Mouse (Mus musculus): ENCODE results near the gene Tenm4. TPM values are rescaled to one million over a fixed set of nuclear protein-coding genes. Genes with fewer than 3 reads are reported as not detected.

The Tenm4 gene
- total RNA-seq, 2 experiments from 2014 or later: 15.6 to 22.3 TPM

DNA sequence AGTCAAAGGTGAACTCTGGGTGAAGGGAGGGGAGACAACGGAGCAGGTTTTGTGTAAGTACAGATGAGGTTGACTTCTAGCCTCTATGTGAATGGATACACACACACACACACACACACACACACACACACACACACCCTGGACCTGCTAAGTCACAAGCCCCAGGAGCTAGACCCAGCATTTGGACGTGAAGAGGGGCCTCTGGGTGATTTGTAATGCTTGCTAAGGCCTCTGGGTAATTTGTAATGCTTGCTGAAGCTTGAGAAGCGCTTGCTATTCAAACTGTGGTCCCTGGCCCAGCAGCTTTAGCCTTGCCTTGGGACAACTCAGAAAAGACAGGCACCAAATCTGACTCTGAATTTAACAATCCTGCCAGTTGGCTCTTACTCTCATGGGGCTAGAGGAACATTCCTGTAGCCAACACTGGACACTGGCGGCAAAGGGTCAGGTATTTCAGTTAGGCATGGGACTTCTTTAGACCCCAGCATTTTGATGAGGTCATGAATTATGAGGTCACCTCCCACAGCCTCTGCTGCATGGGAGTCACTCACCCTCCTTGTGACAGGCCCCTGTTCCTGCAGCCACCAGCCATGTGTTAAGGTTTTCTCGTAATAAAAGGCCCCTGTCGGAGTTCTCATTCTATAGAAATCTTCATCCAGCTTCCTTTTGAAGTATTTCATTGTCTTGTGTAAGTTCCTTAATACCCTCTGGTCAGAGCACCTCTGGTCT lies 237.3 kb downstream of the Tenm4 start:
- DNase-seq: no peak

DNA sequence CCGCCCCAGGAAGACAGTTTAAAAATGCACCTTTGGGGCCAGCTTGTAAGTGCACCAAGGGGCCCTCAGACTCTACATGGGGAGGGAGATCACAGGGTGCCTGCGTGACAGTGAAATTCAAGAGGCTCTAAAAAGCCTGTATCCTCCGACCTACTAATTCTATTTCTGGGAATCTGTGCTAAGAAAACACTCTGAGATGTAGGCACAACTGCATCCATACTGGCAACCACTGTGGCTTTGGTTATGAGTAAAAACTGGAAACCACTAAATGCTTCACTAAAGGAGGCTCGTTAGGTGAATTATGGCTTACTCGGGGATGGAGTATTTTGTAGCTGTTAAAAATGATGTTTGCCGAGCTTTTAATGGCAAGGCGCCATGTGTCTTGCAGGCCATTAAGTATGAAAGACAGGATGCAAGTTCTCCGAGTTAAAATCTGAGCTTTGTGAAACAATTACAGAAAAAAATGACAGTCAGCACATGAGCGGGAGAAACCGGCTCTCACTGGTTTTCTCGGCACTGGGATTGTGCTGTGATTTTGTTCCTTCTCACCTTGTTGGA lies 238.4 kb downstream of the Tenm4 start:
- DNase-seq: no peak

DNA sequence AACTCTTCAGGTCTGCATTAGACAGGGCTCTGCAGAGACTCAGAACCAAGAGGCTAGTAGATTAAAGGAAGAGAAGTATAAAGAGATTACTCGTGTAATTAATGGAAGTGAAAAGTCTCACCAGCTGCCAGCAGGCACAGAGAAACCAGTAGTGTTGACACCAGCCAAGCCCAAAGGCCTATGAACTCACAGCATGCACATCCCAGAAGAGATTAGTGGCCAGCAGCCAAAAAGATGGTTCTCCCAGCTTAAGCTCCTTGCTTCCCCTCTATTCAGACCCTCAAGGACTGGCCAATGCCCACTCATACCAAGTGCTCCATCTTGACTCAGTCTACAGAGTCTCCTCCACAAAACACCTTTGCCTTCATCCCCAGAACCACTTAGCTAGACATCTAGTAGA lies 242.8 kb downstream of the Tenm4 start:
- no peak for DNase-seq

DNA sequence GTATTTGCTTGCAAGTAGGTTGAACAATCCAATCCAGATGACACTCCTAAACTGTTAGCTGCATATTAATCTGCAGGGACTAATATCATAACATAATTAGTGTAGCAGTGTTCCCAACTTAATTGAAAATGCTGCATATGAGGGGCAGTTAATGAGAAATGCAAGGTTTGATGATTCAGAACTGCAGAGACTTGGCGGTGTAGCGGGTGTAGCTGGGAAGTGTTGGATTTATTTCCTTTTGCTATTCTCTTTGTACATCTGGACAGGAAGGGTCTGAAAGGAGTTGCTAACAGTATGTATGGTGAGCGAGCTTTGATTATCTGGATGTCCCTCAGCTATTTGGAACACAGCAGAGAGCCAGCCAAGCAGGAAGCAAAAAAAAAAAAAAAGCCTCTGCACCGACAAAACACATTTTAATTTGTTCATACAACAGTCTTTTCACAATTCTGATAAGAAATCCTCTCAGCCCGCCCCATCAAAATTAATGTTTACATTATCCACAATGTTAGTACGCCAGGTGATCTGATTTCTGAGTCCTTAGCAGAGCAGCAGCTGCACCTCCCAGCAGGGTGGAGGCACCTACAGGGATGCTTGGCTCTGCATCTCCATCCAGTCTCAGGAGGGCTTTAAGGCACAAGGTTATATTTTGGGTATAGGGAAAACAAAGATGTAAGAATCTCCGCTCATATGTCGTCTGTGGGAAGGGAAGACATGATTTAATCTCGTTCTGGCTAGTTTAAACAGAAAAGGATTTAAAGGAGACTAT lies 243.4 kb downstream of the Tenm4 start:
- DNase-seq: no peak

DNA sequence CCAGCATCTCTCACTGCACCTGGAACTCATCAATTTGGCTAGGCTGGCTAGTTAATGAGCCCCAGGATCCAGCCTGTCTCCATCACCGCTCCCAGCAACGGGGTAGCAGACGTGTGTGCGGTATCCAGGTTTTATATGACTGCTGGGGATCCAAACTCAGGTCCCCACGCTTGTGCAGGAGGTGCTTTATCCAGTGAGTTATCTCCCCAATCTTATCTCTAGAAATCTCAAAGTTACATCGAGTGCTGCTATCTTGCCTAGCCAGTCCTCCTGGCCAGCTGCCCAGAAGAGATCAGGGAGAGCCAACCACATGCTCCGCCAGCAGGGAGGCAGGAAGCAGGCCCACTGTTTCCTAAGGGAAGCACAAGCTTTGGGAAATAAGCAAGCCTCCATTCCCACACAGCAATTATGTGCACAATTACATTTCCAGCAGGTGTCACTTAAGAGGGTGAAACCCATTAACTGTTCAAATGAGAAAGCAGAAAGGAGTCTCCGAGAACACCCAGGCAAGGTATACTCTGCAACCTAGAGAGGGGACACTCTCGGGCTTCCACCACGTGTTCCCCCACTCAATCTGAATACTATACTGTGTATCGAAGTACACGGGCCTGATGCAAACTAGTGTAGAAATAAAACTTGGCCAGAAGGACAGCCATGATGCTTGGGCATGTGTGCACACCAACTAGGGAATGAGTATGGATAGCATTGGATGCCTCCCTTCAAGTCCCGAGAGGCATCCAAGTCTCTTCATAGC lies 246.4 kb downstream of the Tenm4 start:
- DNase-seq: peak; percentile 86

DNA sequence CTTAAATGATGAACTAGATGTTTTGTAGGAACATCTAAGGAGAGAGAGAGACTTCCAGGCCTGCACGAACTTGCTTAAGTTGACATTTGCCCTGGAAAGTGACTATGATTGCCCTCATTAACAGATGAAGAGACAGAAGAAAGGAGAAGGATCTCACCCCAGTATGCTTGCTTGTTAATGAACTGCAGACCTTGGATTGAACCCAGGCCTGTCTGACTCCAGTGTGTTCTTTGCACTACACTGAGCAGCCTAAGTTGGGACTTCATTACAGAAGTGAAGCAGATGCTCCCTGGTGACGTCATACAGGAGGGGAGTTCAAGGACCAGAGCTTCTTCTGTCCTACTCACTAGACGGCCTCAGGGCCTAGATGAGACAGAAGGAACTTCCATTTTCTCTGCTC lies 247.1 kb downstream of the Tenm4 start:
- no peak for DNase-seq

DNA sequence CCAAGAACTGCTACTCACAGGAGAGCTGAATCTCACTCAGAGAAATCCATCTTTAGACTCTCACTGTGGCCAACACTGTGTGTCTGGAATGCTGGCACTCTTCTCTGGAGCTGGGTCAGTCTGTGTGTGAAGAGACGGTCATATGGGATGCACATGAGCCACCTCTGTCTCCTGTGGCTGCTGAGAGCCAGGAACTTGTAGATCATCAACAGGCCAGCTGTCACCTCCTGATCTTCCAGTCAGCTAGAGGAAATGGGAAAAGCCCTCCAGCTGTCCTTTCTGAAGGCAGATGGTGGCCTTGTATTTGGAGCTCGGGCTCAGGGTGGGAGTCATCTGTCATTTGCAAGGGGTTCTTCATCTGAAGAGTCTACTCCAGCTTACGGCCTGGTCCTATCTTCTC lies 249.0 kb downstream of the Tenm4 start:
- DNase-seq: no peak

DNA sequence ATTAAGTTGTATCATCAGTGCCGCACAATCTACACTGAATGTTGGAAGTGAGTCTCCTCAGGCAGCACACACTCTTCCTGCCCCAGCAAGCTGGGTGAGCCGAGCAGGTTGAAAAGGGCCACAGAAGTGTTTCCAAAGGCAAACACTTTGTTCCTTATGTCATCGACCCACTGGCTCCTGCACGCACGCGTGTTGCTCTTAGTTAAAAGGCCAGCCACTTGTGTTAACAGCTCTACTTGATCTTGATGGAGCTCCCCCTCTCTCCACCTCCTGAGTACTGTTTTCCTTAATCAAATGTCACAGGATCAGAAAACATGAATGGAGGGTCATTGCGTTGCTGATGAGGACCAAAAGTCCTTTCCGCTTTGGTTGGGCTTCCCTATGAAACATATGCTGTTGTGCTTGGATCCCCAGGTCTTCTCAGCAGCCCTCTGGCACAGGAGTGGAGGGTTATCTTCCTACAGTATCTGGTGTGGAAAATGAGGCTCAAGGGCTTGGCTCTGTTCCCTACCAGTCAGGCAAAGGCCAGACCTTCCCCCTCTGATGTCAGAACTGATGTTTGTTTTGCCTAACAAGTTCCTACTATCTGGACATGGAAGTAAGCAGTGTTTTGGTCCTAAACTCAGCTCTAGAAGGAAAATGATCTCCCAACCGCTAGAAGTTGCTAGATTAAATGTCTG lies 250.0 kb downstream of the Tenm4 start:
- no peak for DNase-seq

DNA sequence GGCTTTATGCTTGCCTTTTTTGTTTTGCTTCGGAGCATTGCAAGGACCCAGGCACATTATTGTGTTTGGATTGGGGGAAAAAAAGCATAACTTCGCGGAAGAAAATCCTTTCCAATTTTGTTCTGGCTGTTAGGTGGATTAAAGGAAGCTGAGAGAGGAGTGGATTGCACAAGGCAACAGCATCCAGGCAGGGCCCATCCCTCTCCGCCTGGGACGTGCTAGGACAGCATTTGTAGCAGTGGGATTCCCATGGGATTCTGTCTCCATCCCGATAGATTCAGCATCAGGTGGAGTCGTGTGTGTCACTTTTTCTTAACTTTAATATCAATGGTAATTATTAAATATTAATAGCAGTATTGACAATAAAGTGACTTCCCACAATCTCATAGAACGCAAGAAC lies 255.9 kb downstream of the Tenm4 start:
- no peak for DNase-seq

DNA sequence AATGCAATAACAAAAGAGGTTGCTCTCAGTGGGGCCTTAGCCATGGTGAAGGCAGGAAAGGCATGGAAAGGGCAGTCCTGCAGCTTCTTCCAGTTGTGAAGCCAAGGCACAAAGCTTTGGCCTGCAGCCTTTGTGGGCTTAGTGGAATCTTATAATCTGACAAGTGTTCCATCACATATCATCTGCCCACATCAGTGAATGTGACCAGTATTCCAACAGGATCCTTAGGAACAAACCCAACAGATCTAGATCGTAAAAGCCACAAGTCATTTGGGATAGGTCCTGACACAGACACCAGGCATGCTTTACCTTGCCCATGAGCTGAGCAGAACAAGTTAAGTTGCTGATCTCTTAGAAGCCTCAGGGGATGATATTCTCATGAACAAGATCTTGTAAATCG lies 262.3 kb downstream of the Tenm4 start:
- no peak for DNase-seq

DNA sequence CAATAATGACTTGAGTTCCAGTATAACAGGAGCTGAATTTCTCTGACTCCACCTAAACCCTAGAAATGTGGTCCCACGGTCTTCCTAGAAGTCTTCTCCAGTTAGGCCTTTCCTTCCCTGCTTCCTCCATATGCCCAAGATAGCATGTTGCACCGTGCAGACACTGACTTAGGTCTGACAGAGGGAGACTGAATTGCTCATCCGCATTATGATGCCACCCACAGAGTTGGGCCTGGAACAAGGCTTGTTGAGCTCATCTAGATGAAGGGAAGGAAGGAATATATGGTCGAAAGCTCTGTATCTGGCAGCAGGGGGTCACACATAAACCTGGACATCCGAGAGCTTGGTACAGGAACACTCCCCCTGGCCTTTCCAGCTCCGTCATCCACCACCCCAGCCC lies 267.3 kb downstream of the Tenm4 start:
- no peak for DNase-seq

DNA sequence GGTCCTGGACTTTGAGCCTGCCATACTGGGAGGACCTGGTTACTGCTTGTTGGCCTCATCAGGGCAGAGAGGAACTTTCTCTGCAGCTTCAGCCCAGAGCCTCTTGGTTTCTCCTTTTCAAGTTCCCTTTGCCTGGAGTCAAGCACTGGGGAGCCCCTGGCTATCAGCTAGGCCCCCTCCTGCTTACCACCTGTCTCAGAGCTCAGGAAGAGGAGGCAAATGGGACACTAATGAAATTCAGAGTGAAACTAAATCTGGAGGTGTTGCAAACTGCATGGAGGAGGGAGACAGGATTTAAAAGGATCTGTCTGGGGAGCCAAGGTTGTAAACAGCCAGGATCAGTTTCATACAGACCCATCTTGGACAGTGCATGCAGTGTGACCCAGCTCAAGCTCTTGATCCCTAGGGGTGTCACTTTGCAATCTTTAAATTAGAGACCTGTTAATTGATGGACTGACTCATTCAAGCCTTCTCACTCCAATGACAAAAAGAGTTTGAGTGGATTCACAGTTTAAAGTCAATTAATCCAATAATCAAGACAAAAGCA lies 269.2 kb downstream of the Tenm4 start:
- DNase-seq: no peak

DNA sequence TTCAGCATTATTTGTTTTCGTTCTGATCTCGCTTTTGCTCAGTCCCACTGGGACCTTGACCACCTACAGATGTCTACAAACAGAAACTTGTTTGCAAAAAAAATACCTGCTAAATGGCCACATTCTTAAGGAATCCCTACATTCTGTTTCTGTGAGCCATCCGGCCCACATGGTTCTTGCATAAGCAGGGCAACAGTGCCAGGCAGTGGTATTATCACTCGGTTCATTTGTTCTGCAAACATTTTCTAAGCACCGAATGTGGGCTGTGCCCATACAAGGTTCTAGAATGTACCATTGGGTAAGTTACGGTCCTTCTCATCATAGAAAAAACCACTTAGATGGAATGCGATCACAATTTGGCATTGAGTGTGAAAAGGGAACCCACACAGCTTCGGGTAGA lies 274.7 kb downstream of the Tenm4 start:
- no peak for DNase-seq

DNA sequence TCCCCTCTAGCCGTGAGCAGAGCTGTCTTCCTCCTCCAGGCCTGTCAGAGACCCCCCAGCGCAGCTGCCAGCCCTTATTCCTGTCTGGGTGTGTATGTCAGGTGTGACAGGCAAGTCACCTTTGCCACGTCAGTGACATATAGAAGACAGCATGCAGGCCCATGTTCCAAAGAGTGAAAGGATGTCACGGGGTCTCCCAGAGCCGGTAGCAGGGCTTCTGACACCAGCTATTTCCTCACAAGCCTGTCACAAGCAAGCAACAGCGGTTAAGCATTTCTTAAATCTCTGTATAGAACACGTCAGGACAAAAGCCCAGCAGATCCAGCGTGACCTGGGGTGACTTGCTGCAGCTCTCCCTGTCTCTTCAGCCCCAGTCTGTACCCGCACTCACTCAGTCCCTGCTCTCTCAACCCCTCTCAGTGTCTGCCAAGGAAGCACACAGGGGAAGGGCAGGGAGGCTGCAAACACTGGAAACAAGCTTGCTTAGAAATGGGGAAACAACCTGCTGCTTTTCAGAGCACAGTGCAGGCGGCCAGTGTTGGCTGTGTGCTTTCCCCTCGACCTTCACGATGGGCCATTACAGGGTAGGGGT lies 276.9 kb downstream of the Tenm4 start:
- no peak for DNase-seq

DNA sequence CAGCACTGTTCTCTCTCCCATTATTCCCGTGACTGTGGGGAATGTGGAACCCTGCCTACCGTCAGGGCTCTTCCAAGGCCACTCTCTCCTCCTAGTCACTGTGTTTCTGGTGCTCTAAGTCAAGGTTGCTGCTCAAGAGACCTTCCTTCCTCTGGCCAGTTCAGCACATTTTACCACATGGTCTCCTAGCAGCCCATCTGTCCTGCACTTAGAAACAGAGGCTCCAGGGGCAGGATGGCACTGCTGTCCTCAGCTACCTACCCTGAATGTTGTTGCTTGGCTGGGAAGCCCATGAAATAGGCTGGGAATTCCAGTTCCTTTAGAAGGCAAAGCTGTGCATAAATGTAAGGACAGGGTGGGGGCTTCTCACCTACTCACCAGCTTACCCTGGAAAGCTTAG lies 284.9 kb downstream of the Tenm4 start:
- DNase-seq: peak; percentile 3

DNA sequence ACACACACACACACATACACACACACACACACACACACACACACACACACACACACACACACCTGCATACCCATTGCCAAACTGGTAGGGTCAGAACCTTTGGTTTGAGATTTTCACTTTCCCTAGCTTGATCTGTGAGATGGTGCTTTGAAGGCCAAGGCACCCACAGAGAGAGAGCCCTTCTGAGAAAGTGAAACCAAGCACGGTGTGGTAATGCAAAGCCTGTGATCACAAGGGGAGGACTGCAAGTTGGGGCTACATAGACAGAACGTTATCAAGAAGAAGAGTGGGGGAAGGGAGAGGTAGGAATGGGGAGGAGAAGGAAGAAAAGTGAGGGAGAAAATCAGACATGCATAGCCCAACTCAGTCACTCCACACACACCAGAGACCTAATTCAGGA lies 285.6 kb downstream of the Tenm4 start:
- peak; percentile 3 for DNase-seq

DNA sequence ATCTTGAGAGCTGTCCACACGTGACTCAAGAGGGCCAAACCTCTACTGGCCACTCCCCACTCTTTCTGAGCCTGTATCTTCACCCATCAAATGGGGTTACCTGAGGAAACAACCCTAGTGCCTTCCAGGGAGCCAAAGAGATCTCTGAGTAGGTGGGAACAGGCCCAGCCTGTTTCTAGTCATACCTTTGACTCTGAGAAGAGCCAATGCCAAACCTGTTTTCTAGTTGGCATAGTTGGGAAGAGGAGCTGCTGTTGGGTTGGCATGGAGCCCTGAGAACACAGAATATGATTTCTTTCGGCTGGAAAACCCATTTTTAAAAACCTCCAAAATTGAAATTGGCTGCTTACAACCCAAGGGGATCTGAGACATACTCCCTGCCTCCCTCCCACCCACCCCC lies 286.8 kb downstream of the Tenm4 start:
- no peak for DNase-seq

DNA sequence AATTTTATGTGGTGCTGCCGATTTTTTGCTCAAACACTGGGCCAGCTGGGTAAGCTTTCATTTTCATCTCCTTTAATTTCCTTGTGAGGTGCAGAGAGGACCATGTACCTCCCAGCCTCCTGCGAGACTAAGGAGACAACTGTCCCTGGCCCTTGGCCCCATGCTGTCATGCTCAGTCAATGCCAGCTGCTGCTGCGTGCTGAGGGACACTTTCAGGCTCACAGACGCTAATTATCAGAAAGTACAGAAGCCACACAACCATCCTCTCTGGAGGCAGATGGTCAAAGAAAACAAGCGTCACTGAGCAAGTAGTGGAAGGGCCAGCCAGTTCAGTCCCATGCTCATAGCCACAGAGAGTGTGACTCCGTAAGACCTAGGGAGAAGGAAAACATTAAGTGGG lies 287.9 kb downstream of the Tenm4 start:
- DNase-seq: no peak

DNA sequence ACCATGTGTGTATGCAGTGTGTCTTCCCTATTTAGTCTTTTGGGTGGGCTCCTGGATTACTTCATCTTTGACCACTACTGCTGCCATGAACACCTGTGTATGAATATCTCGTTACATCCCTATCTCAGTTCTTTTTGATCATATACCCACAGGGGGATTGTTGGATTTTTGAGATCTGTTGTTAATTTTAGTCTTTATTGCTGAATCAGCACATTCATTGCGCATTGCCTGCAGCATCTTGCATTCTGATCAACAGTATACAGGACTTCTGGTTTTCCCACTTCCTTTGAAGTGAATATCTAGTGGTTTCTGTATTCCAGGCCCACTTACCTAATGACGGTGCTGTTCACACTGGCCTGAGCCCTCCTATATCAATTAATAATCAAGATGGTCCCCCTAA lies 295.7 kb downstream of the Tenm4 start:
- DNase-seq: no peak

DNA sequence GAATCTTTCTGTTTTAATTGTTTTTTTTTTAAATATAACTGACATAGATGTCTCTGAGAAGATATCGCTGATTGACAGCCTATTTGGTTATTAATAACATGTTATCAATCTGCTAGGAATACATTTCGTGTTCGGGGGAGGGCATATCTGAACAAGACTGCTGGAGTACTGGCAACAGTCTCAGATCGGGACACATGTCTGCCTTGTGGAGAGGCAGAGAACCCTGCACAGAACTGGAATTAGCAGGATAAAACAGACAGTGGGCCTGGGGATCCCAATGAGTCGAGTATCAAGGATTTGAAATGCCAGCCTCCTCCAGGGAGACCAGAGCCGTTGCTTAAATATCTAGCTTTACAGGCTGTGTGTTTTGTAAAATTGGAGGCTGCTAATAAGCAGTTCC lies 299.8 kb downstream of the Tenm4 start:
- DNase-seq: no peak

DNA sequence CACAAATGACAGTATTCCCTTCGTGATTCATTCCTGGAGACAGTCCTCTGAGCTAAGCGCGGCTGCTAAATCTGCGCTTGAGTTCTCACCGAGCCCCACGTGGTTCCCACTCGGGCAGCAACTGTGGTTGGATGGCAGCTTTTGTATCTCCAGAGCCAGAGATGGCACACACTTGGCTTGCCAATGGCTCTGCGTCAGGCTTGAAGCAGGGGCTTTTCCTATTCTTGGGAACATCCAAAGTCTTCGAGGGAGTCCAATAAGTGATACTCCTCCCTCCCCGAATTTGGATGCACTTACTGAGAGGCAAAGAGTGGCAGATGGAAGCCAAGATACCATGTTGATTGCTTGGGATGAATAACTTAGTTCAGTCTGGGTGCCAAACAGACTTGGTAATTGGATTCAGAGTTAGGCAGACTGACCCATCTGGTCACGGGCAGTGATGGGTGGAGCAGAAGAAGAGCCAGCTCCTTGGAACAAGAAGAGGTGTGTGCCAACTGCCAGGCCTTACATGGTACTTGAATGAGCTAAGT lies 303.6 kb downstream of the Tenm4 start:
- DNase-seq: no peak

Measured in adrenal gland, postnatal 10 days (tissue).